Mouse (Mus musculus): ENCODE measurements at regions not wholly inside any gene's neighbourhood (a gene's known extent, or its start where the extent isn't known, plus 50 kb on each side); places are given as distances from the start of the nearest gene placed in this dataset.

- TF ChIP-seq GATA4 (IDR thresholded peaks at IDR 0.05; ENCODE audit: insufficient replicate concordance, low read length) = no peak
These were observed 110.2 kb upstream of the Ankrd55 start for GRCm38 (mm10) chr13:112178031-112178430.

- no peak for TF ChIP-seq GATA4 (IDR thresholded peaks at IDR 0.05; ENCODE audit: insufficient replicate concordance, low read length)
These were observed 104.3 kb upstream of the Ankrd55 start for GRCm38 (mm10) chr13:112183996-112184395.

GRCm38 (mm10) chr13:112185116-112185515 lies 103.1 kb upstream of the Ankrd55 start:
- no peak for TF ChIP-seq GATA4 (IDR thresholded peaks at IDR 0.05; ENCODE audit: insufficient replicate concordance, low read length)

GRCm38 (mm10) chr13:112187226-112187625 lies 101.0 kb upstream of the Ankrd55 start:
- TF ChIP-seq GATA4 (IDR thresholded peaks at IDR 0.05; ENCODE audit: insufficient replicate concordance, low read length) = no peak

- no peak for TF ChIP-seq GATA4 (IDR thresholded peaks at IDR 0.05; ENCODE audit: insufficient replicate concordance, low read length)
These were observed 99.9 kb upstream of the Ankrd55 start for GRCm38 (mm10) chr13:112188313-112188712.

- TF ChIP-seq GATA4 (IDR thresholded peaks at IDR 0.05; ENCODE audit: insufficient replicate concordance, low read length) = no peak
These were observed 99.3 kb upstream of the Ankrd55 start for GRCm38 (mm10) chr13:112188741-112189476.

- no peak for TF ChIP-seq GATA4 (IDR thresholded peaks at IDR 0.05; ENCODE audit: insufficient replicate concordance, low read length)
These were observed 98.6 kb upstream of the Ankrd55 start for GRCm38 (mm10) chr13:112189605-112190004.

GRCm38 (mm10) chr13:112192192-112192905 lies 95.9 kb upstream of the Ankrd55 start:
- no peak for TF ChIP-seq GATA4 (IDR thresholded peaks at IDR 0.05; ENCODE audit: insufficient replicate concordance, low read length)

GRCm38 (mm10) chr13:112193676-112194075 lies 94.6 kb upstream of the Ankrd55 start:
- no peak for TF ChIP-seq GATA4 (IDR thresholded peaks at IDR 0.05; ENCODE audit: insufficient replicate concordance, low read length)

- no peak for TF ChIP-seq GATA4 (IDR thresholded peaks at IDR 0.05; ENCODE audit: insufficient replicate concordance, low read length)
These were observed 93.3 kb upstream of the Ankrd55 start for GRCm38 (mm10) chr13:112194991-112195390.

GRCm38 (mm10) chr13:112196789-112197188 lies 91.5 kb upstream of the Ankrd55 start:
- TF ChIP-seq GATA4 (IDR thresholded peaks at IDR 0.05; ENCODE audit: insufficient replicate concordance, low read length) = peak; percentile 40

GRCm38 (mm10) chr13:112203721-112204120 lies 84.5 kb upstream of the Ankrd55 start:
- TF ChIP-seq GATA4 (IDR thresholded peaks at IDR 0.05; ENCODE audit: insufficient replicate concordance, low read length) = no peak

- no peak for TF ChIP-seq GATA4 (IDR thresholded peaks at IDR 0.05; ENCODE audit: insufficient replicate concordance, low read length)
These were observed 84.0 kb upstream of the Ankrd55 start for GRCm38 (mm10) chr13:112204204-112204603.

GRCm38 (mm10) chr13:112204813-112205212 lies 83.4 kb upstream of the Ankrd55 start:
- no peak for TF ChIP-seq GATA4 (IDR thresholded peaks at IDR 0.05; ENCODE audit: insufficient replicate concordance, low read length)

GRCm38 (mm10) chr13:112207617-112208235 lies 80.5 kb upstream of the Ankrd55 start:
- TF ChIP-seq GATA4 (IDR thresholded peaks at IDR 0.05; ENCODE audit: insufficient replicate concordance, low read length) = no peak

GRCm38 (mm10) chr13:112211841-112212240 lies 76.4 kb upstream of the Ankrd55 start:
- TF ChIP-seq GATA4 (IDR thresholded peaks at IDR 0.05; ENCODE audit: insufficient replicate concordance, low read length) = no peak

Measured in liver, adult (tissue).